Comparison of ENCODE assay signal across 8 mouse cellular contexts in the genomic region with DNA sequence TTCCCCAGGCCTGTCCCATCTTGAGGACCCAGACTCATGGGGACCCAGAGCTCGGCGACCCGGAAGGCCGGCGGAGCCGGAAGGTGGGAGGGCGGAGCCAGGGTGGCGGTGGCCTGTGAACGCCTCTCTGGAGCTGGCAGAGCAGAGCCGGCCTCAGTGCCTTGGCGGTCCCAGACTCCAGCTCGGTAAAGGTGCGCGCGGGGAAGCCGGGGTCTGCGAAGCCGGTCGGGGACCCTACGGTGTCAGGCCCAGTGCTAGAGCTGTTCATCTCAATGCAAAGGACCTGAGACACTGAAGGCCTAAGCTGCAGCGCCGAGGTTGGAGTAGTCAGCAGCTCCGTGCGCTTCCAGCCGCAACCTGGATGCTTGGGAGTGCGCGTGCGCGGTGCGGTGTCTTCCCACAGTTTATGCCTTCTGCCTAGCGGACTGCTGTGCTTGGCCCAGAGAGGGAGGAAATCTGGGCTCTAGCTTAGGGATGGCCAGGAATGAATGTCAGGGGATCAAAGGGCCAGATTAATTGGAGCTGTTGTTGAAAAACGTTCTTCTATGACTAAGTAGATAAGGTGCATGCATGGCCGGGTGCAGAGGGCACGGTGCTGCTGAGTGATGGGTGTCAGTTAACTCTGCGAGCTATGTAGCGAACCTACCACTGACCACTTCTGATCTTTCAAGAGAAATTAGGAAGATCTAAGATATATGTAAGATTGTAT. TPM values are rescaled to one million over a fixed set of nuclear protein-coding genes. Genes with fewer than 3 reads are reported as not detected.
DNase-seq lines count a peak whose midpoint lies in the region; ATAC-seq and TF ChIP-seq lines count a peak whose summit lies in the region.

No protein-coding gene starts in this region.

- peak overlapping the region; percentile 81 to 91 for H3K4me3 ChIP-seq in ES-E14 (ENCODE audit: insufficient read depth in 1 of 2, low read depth in 1 of 2, low read length in 2 of 2, poor library complexity in 1 of 2, severe bottlenecking in 1 of 2)
- H3K4me3 ChIP-seq in forebrain, embryonic 16.5 days (replicated peaks; ENCODE audit: low read length): peak overlapping the region; percentile 64
- H3K4me3 ChIP-seq in layer of hippocampus, adult 2 months: peak overlapping the region; percentile 77
- peak overlapping the region; percentile 69 for H3K4me3 ChIP-seq in lung, adult 2 months (replicated peaks; ENCODE audit: extremely low read depth, low read depth, low read length)

- WGBS in forebrain, embryonic 16.5 days: 5% methylated on average over 36 of the region's 36 CpGs
- 4% methylated on average over 36 of the region's 36 CpGs for WGBS in lung, adult 2 months

- ATAC-seq in forebrain, embryonic 16.5 days: peak; percentile 94
- ATAC-seq in neutrophil, adult 5-6 weeks (ENCODE audit: extremely low read depth, insufficient number of reproducible peaks, low FRiP score, poor library complexity, severe bottlenecking): peak; percentile 60

- no peaks in the 10 kb centered on the region for H3K36me3 ChIP-seq in ES-E14 (ENCODE audit: control insufficient read depth, insufficient read depth, low read length, poor library complexity, severe bottlenecking)
- no peaks in the 10 kb centered on the region for H3K36me3 ChIP-seq in forebrain, embryonic 16.5 days (ENCODE audit: control insufficient read depth, insufficient read depth)

- peak; percentile 73 for DNase-seq in ES-E14 (ENCODE audit: low read depth, low spot score)
- DNase-seq in cerebellum, adult 18-20 months: peak; percentile 91 to 94
- peak; percentile 80 to 90 for DNase-seq in heart, postnatal 36 days
- DNase-seq in layer of hippocampus, adult 2 months (ENCODE audit: low spot score in 2 of 2): peak; percentile 83 to 85
- peak; percentile 84 for DNase-seq in lung, adult 2 months
- DNase-seq in thymus, adult 18-20 months: peak; percentile 77 to 79

- no peaks in the 10 kb centered on the region; a peak in 1 of 4 replicates for H3K4me1 ChIP-seq in ES-E14 (ENCODE audit: control insufficient read depth in 2 of 2, insufficient read depth in 2 of 2, low read length in 2 of 2, poor library complexity in 1 of 2)
- H3K4me1 ChIP-seq in forebrain, embryonic 16.5 days (replicated peaks; ENCODE audit: control insufficient read depth, insufficient read depth, low read length): peaks cover 13% of the 10 kb centered on the region
- peaks cover 6% of the 10 kb centered on the region; the same call in 1 of the 2 replicates for H3K4me1 ChIP-seq in lung, adult 2 months (ENCODE audit: control insufficient read depth, insufficient read depth, low read length)

- H3K4me2 ChIP-seq in forebrain, embryonic 16.5 days (ENCODE audit: low read length): peak overlapping the region; percentile 84

- peak overlapping the region; percentile 81 for H3K9ac ChIP-seq in ES-E14 (ENCODE audit: insufficient read depth, low read depth, low read length, poor library complexity, severe bottlenecking)
- H3K9ac ChIP-seq in forebrain, embryonic 16.5 days (replicated peaks; ENCODE audit: low read depth, low read length): peak overlapping the region; percentile 66

- H3K27me3 ChIP-seq in forebrain, embryonic 16.5 days (replicated peaks; ENCODE audit: control insufficient read depth, insufficient read depth, low read length): no peaks in the 10 kb centered on the region

- TF ChIP-seq CTCF in layer of hippocampus, adult 2 months (conservative IDR thresholded peaks at IDR 0.05): 0 out of 2 replicates have a peak, but pooled peaks have one; percentile 13
- TF ChIP-seq CTCF in lung, adult 2 months (IDR thresholded peaks at IDR 0.05; ENCODE audit: insufficient read depth, low read length): no peak

- intact Hi-C loops in heart, postnatal 36 days (cut with DNase I): loop anchor here (1.0 kb wide), 1 partner anchor 83 kb away; no protein-coding TSS in a partner anchor

- H3K9me3 ChIP-seq in ES-E14 (ENCODE audit: control insufficient read depth, insufficient read depth, low read depth, low read length): no peaks in the 10 kb centered on the region
- H3K9me3 ChIP-seq in forebrain, embryonic 16.5 days (ENCODE audit: control insufficient read depth, low read length): no peaks in the 10 kb centered on the region

- in situ Hi-C loops in ES-E14 (cut with MboI; ENCODE audit: low sequenced_read_pairs in 2 of 2, unreplicated experiment in 2 of 2): no loop called here

- TF ChIP-seq POLR2A in lung, adult 2 months (IDR thresholded peaks at IDR 0.05; ENCODE audit: borderline replicate concordance, extremely low read depth, low read depth, low read length): peak; percentile 49; the same call in 1 of the 2 replicates

- H3K27ac ChIP-seq in ES-E14 (ENCODE audit: insufficient read depth, low read depth, low read length, poor library complexity, severe bottlenecking): no peak overlapping the region
- H3K27ac ChIP-seq in forebrain, embryonic 16.5 days (ENCODE audit: low read length): peak overlapping the region; percentile 86
- H3K27ac ChIP-seq in layer of hippocampus, adult 2 months: peak overlapping the region; percentile 98

TF ChIP-seq in ES-E14, 5 proteins besides CTCF, POLR2A, EP300 and RAD21:
- no peak for TF ChIP-seq CHD2 (IDR thresholded peaks at IDR 0.05; ENCODE audit: low read depth, low read length)
- TF ChIP-seq MAFK (IDR thresholded peaks at IDR 0.05; ENCODE audit: insufficient read depth, low read depth, low read length): no peak
- TF ChIP-seq HCFC1 (IDR thresholded peaks at IDR 0.05; ENCODE audit: borderline replicate concordance, insufficient read depth, low read length): no peak
- TF ChIP-seq ZC3H11A (IDR thresholded peaks at IDR 0.05; ENCODE audit: borderline replicate concordance, low read depth, low read length): no peak
- TF ChIP-seq ZNF384 (IDR thresholded peaks at IDR 0.05; ENCODE audit: low read depth, low read length): no peak
TF ChIP-seq in ES-E14: peak in this region for 0.

RNA-seq across cellular contexts. Expression of a gene that starts 0.8 kb away (rescaled TPM):
- 6.5 and 6.6 TPM in 2 replicates for total RNA-seq in ES-E14 (2012; rRNA removed)
- polyA plus RNA-seq in forebrain, embryonic 16.5 days (2015; fragmentation: Nextera tagmentation; extraction: Ambion mirVana): 17.7 and 18.7 TPM in 2 replicates
- 10 to 100 TPM; 29.2 to 34.7 TPM for total RNA-seq in heart, postnatal 36 days (2021)
- total RNA-seq in layer of hippocampus, adult 2 months (2021): 10 to 100 TPM; 24.0 to 29.5 TPM
- polyA plus RNA-seq in lung, adult 2 months (2012; rRNA removed): 12.2 and 16.4 TPM in 2 replicates
- total RNA-seq in neutrophil, adult 5-6 weeks (2017): 44.3 and 52.8 TPM in 2 replicates

RNA-seq across cellular contexts. Expression of a gene that starts 44.0 kb away (rescaled TPM):
- 3.3 and 4.8 TPM in 2 replicates for total RNA-seq in ES-E14 (2012; rRNA removed)
- polyA plus RNA-seq in forebrain, embryonic 16.5 days (2015; fragmentation: Nextera tagmentation; extraction: Ambion mirVana): 0.42 and 0.71 TPM in 2 replicates
- 1 to 10 TPM; 8.9 to 9.3 TPM for total RNA-seq in heart, postnatal 36 days (2021)
- 1 to 10 TPM; 2.1 to 2.6 TPM for total RNA-seq in layer of hippocampus, adult 2 months (2021)
- 3.2 and 4.4 TPM in 2 replicates for polyA plus RNA-seq in lung, adult 2 months (2012; rRNA removed)
- 0.23 and 0.25 TPM in 2 replicates for total RNA-seq in neutrophil, adult 5-6 weeks (2017)
